Mouse (Mus musculus) forelimb bud, embryonic 11.5 days (tissue): Measurements from ENCODE around the gene Mbnl2.

Experiments
- DNase-seq: peaks from one replicate; pipeline ENCODE4 v3.0.0-alpha.2; 2012; ENCODE audit warnings: low read depth, low spot score

The Mbnl2 gene

GRCm38 (mm10) chr14:120330454-120330853 lies 55.0 kb downstream of the Mbnl2 start:
- DNase-seq = no peak

- DNase-seq = no peak
Measured at GRCm38 (mm10) chr14:120330881-120331514, 55.5 kb downstream of the Mbnl2 start.

- no peak for DNase-seq
Measured at GRCm38 (mm10) chr14:120333465-120334243, 58.2 kb downstream of the Mbnl2 start.

DNA sequence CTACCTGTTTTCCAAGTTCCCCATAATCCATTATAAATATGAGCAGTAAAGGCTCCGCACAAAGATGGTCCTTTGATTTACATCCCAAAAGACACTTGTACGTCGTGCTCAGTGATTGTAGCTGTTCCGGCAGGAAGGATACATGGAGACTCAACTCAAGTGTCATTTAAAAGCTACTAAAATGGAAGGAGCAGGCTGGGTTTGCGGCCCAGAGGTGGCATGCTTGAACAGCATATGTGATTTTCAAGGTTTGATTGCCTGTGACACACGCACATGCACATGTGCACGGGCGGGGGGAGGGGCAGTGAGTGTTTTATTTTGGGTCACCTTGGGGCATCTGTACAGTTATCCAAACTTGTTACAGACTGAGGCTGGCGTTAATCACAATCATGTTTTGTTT lies 59.9 kb downstream of the Mbnl2 start:
- DNase-seq = no peak

DNA sequence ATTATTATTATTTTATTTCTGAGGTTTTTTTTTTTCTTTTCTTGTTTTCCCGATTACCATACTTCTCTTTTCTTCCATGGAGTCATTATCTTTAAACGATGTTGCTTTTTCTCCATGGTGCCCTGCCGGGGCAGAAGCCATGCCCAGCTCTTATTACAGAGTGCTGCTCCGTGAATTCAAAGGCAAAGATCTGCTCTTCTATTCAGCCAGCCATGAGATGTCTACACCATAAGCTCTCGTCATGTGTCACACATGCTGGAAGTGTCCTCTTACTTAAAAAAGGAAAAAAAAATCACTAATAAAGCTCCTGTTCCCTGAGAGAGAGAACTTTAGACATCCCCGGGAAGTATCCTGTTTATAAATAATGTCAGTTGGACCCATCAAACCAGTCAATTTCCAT lies 60.4 kb downstream of the Mbnl2 start:
- DNase-seq = no peak

DNA sequence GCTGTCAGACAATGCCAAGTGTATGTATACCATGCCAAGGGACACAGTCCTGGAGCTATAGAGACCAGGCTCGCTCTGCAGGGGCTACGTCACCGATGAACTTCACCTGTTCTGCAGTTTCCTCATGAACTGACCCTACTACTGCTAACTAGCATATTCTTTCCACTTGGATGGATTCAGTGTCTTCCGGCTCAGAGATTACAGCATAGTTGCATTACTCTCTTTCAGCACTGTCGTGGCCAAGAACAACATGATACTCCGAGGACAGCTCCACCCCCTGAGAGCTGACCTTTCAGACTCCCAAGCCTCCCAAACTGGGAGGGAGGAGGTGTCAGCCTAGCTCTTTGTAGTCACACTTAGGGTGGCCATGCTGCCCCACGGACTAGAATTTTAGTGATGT lies 60.9 kb downstream of the Mbnl2 start:
- DNase-seq = no peak

GRCm38 (mm10) chr14:120336841-120337240 lies 61.4 kb downstream of the Mbnl2 start:
- no peak for DNase-seq

DNA sequence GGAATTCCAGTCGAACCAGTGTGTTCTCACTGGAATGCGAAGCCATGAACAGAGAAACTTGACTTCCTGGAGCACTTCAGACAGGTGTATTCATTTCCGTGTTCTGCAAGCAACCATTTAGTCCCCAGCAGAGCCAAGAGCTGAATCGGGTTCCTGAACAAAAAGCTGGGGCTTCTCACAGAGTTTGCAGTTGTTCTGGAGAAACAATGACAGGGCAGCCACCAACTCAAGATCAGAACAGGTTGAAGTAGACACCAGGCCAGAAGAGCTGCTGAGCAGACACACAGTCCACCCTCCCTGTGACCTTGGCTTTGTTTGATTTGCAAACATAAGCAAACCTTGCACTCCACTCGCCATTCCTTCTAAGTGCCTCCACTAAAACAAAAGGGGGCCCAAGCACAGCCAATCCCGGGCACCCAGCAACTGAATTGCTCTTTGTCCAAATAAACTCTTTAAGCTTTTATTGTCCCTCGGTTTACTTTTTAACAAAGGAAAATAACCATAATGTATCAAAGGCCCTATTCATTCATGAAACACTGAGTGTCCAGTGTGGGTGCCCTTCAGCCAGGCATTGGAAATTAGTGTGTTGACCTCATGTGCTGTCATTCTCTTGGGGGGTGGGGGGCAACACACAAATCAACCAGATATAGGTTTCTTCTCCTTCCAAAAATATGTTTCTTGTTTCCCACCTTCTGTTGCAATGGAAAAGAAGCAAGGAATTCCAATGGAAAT lies 62.4 kb downstream of the Mbnl2 start:
- no peak for DNase-seq

GRCm38 (mm10) chr14:120338706-120339105 lies 63.2 kb downstream of the Mbnl2 start:
- no peak for DNase-seq

DNA sequence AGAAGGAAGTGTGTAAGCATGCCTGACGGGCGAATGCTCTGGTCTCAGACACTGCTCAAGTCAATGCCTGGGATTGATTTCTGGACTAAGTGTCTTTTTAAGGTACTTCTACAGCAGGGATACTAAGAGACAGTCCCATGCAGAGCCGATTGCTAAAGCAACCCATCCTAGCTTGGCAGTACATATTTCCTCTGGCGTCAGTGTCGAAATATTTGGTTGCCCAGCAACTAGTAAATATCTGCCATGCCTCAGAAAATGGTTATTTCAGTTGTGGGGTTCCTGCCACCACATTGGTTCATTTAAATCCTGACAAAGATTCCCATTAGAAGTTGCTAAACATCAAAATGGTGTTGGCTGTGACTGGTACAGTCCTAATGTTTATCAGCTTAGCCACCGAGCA lies 66.4 kb downstream of the Mbnl2 start:
- no peak for DNase-seq

GRCm38 (mm10) chr14:120342321-120342720 lies 66.9 kb downstream of the Mbnl2 start:
- DNase-seq = no peak

GRCm38 (mm10) chr14:120344641-120345040 lies 69.2 kb downstream of the Mbnl2 start:
- no peak for DNase-seq

- DNase-seq = no peak
Measured at GRCm38 (mm10) chr14:120347410-120348315, 72.2 kb downstream of the Mbnl2 start.

GRCm38 (mm10) chr14:120349332-120349731 lies 73.9 kb downstream of the Mbnl2 start:
- DNase-seq = no peak

- no peak for DNase-seq
Measured at GRCm38 (mm10) chr14:120352136-120352843, 76.8 kb downstream of the Mbnl2 start.

DNA sequence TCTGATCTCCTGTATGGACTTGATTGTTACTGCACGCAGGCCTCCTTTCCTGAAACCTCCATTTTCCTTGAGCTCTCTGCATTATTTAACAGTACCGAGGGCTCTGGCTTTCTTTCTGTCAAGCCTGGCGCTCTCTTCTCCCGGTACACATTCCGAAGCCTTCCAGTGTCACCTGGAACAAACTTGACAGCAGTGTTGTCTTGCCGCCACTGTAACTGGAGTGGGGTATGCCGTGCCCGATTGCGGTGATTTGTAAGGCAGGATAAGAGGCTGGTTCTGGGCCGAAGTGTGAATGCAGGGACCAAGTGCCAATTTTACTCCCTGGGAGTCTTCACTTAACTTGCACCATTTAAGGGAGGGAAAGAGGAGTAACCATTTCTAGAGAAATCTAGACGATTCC lies 77.7 kb downstream of the Mbnl2 start:
- no peak for DNase-seq

DNA sequence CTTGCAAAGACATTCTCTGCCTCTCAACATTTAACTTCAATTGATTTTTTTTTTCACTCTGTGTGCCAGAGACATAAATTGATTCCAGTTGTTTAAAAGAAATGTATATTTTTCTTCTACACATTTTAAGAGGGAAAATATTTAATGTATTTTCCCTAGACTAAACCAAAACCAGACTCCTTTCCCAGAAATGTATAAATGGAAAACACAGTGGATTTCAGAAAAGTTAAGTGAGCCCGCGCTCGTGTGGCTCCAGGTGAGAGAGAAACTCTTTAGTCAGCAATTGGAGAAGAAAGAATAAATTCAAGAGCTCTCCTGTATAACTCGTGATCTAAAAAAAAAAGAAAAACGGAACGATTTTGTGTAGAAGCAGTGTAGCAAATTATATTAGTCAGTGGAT lies 79.1 kb downstream of the Mbnl2 start:
- DNase-seq = no peak

DNA sequence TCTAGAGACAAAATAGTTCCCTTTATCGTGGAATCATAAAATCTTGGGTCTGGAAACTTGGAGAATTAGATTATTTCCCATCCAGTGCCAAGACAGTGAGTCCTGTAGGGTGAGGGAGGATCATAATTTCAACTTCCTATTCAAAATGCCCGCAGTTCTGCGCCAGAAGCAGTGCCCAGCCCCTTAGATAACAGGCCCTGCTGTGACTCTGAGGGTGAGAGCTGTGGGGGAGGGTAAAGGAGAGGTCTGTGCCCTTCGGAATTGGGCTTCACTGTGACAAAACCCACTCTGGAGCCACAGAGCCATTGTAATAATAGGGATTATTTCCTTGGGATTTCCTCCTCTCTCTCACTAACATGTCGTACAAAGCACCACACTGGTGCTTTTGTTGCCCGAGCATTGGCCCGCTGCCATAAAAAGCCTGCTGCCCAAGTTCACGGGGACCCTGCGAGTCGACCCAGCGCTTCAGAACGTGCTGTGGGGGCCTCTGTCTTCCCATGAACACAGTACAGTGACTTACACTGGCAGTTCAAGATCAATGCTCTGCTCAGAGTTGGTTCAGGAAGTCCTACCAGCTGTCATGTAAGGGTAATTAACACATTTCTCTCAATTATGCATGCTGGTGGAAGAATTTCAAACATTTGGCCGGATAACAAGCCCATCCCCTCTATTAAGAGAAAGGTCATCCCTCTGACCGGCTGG lies 79.7 kb downstream of the Mbnl2 start:
- no peak for DNase-seq

DNA sequence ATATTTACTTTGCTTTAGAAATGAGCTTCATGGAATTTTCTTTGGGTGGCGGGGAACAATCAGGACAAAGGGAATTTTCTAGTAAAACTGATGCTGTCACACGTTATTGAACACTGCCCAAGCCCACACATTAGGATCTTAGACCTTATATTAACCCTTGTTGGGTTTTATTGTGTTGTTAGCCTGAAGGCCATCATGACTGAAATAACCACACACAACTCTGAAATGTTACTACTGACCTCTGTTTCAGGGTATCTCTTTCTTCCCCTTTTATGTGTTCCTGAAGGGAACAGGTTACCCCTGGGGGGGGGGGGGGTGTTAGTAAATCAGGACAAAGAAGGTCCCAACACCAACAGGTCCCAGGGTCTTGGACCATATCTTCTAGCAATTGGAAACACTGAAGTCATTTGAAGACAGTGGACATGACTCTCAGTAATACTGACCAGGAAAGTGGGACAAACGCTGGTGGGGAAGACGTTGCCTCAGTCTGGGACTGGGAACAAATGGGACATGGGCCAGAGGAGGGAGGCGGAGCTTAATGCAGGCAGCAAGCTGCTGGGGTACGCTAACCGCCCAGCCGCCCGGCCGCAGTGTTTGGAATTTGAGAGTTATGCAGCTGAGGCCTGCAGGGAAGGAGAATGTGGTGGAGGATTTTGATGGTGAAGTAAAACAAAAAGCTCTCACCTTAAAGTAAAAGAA lies 80.4 kb downstream of the Mbnl2 start:
- DNase-seq = no peak
